Mouse (Mus musculus) C2C12 (cell line): ENCODE results near the gene E2f1. TPM values are rescaled to one million over a fixed set of nuclear protein-coding genes. Genes with fewer than 3 reads are reported as not detected.

ENCODE experiments used
- H3K27me3 ChIP-seq: one replicate; pipeline ENCODE4 v1.6.1; 2011; ENCODE audit not compliant: control insufficient read depth, insufficient read depth, insufficient read length
- H3K36me3 ChIP-seq: one replicate; pipeline ENCODE4 v1.6.1; 2011; ENCODE audit not compliant: control insufficient read depth, insufficient read depth
- H3K4me3 ChIP-seq: one replicate; pipeline ENCODE4 v1.5.1; 2011; ENCODE audit warnings: mild to moderate bottlenecking, control low read depth; ENCODE audit not compliant: poor library complexity, insufficient read depth, severe bottlenecking
- H3K79me2 ChIP-seq: one replicate; pipeline ENCODE4 v1.6.1; 2011; ENCODE audit not compliant: control insufficient read depth, insufficient read depth
- H3K79me3 ChIP-seq: one replicate; pipeline ENCODE4 v1.6.1; 2011; ENCODE audit warnings: low read depth, control low read depth
- H3ac ChIP-seq: one replicate; pipeline ENCODE3; 2011; ENCODE audit warnings: low read depth; ENCODE audit not compliant: control insufficient read depth, insufficient read length
- CEBPB ChIP-seq: IDR thresholded peaks from one replicate; pipeline ENCODE4 v1.6.1; 2011; ENCODE audit warnings: low read depth, mild to moderate bottlenecking, control low read depth, moderate library complexity
- CTCF ChIP-seq: IDR thresholded peaks from one replicate; pipeline ENCODE4 v1.5.1; 2011; ENCODE audit not compliant: control insufficient read depth, insufficient read depth, insufficient read length
- FOSL1 ChIP-seq: IDR thresholded peaks from one replicate; pipeline ENCODE4 v1.8.0; 2011; ENCODE audit warnings: mild to moderate bottlenecking, low read length; ENCODE audit not compliant: poor library complexity, insufficient read depth, severe bottlenecking
- MAX ChIP-seq: IDR thresholded peaks from one replicate; pipeline ENCODE4 v1.6.1; 2011; ENCODE audit warnings: mild to moderate bottlenecking, control low read depth
- MYOD1 ChIP-seq: IDR thresholded peaks from one replicate; pipeline ENCODE4 v1.6.1; 2011; ENCODE audit warnings: low read depth; ENCODE audit not compliant: control insufficient read depth, insufficient read length
- MYOG ChIP-seq: IDR thresholded peaks from one replicate; pipeline ENCODE4 v1.6.1; 2011; ENCODE audit not compliant: control insufficient read depth, insufficient read length; ENCODE audit errors: extremely low read depth
- USF1 ChIP-seq: IDR thresholded peaks from one replicate; pipeline ENCODE4 v1.6.1; 2011; ENCODE audit warnings: low read depth, mild to moderate bottlenecking, control low read depth, moderate library complexity
- polyA plus RNA-seq: library from polyadenylated mRNA; unstranded; fragments of >200 nt; fragmentation: generic; extraction: Trizol; gene quantifications from one replicate; pipeline ENCODE4 v1.2.1, GENCODE M21; 2012; ENCODE audit warnings: missing spikeins

The E2f1 gene
- polyA plus RNA-seq, 1 experiment = 33.3 TPM

- H3K4me3 ChIP-seq = no peak overlapping the region
- H3K27me3 ChIP-seq = no peaks in the 10 kb centered on the region
- H3K79me2 ChIP-seq = no peaks in the 10 kb centered on the region
- H3K36me3 ChIP-seq = no peaks in the 10 kb centered on the region
- H3K79me3 ChIP-seq = no peaks in the 10 kb centered on the region
- no peak for TF ChIP-seq MYOG
- TF ChIP-seq MYOD1 = no peak
- TF ChIP-seq USF1 = no peak
- TF ChIP-seq CEBPB = no peak
- no peak for TF ChIP-seq FOSL1
- TF ChIP-seq MAX = no peak
- no peak for TF ChIP-seq CTCF
- H3ac ChIP-seq = no peak overlapping the region
These were observed 18.8 kb downstream of the E2f1 start for GRCm38 (mm10) chr2:154550937-154551336.

- no peaks in the 10 kb centered on the region for H3K79me2 ChIP-seq
- no peaks in the 10 kb centered on the region for H3K36me3 ChIP-seq
- no peak overlapping the region for H3ac ChIP-seq
- H3K4me3 ChIP-seq = no peak overlapping the region
- peak; percentile 35 for TF ChIP-seq CTCF
- no peak for TF ChIP-seq USF1
- H3K27me3 ChIP-seq = no peaks in the 10 kb centered on the region
- H3K79me3 ChIP-seq = no peaks in the 10 kb centered on the region
These were observed 19.9 kb downstream of the E2f1 start for GRCm38 (mm10) chr2:154549886-154550189.

- Histone ChIP-seq H3ac (peak overlapping the region; percentile 59), H3K79me2 (no peaks in the 10 kb centered on the region), H3K4me3 (peak overlapping the region; percentile 21), H3K79me3 (no peaks in the 10 kb centered on the region), H3K36me3 (no peaks in the 10 kb centered on the region), H3K27me3 (no peaks in the 10 kb centered on the region)
- TF ChIP-seq CTCF = no peak
- no peak for TF ChIP-seq CEBPB
- TF ChIP-seq MAX = no peak
- no peak for TF ChIP-seq FOSL1
- TF ChIP-seq MYOD1 = no peak
- TF ChIP-seq USF1 = no peak
- TF ChIP-seq MYOG = no peak
These were observed 20.4 kb downstream of the E2f1 start for GRCm38 (mm10) chr2:154549127-154549885.

- Histone ChIP-seq H3K36me3 (no peaks in the 10 kb centered on the region), H3K79me2 (no peaks in the 10 kb centered on the region), H3ac (peak overlapping the region; percentile 59), H3K4me3 (no peak overlapping the region), H3K79me3 (no peaks in the 10 kb centered on the region), H3K27me3 (no peaks in the 10 kb centered on the region)
- peak; percentile 65 for TF ChIP-seq USF1
- no peak for TF ChIP-seq FOSL1
- TF ChIP-seq MYOG = no peak
- TF ChIP-seq MAX = no peak
- TF ChIP-seq CEBPB = no peak
- TF ChIP-seq MYOD1 = no peak
These were observed 21.0 kb downstream of the E2f1 start for GRCm38 (mm10) chr2:154548688-154549087.

GRCm38 (mm10) chr2:154546711-154547110 is 23.0 kb downstream of the E2f1 start, which contains the start of gene 1700003F12Rik:
Gene 1700003F12Rik, plus strand, starts transcription at chr2:154547085.
- H3K79me3 ChIP-seq = no peaks in the 10 kb centered on the region
- TF ChIP-seq FOSL1 (no peak), USF1 (no peak)
- H3K27me3 ChIP-seq = no peaks in the 10 kb centered on the region
- H3K79me2 ChIP-seq = no peaks in the 10 kb centered on the region
- H3K4me3 ChIP-seq = no peak within 1 kb of the TSS
- no peak within 1 kb of the TSS for H3ac ChIP-seq
- H3K36me3 ChIP-seq = no peaks in the 10 kb centered on the region

GRCm38 (mm10) chr2:154543567-154544347 is 25.9 kb downstream of the E2f1 start:
- Histone ChIP-seq H3ac (no peak overlapping the region), H3K27me3 (no peaks in the 10 kb centered on the region), H3K79me3 (no peaks in the 10 kb centered on the region), H3K36me3 (peaks cover 4% of the 10 kb centered on the region), H3K4me3 (no peak overlapping the region), H3K79me2 (no peaks in the 10 kb centered on the region)
- TF ChIP-seq MYOG (no peak), MYOD1 (no peak), MAX (no peak), CTCF (no peak), FOSL1 (no peak), CEBPB (no peak), USF1 (no peak)
